Mouse (Mus musculus) inflammation-experienced regulatory T-cells, adult 6 months (primary cell): ENCODE measurements around the gene Phb. TPM values are rescaled to one million over a fixed set of nuclear protein-coding genes. Genes with fewer than 3 reads are reported as not detected.

Experiments used
- ATAC-seq: one replicate; pipeline ENCODE4 v1.8.0; 2017
- polyA plus RNA-seq, 3 experiments: library from polyadenylated mRNA; unstranded; fragments of 100-300 nt; shearing (Covaris generic); gene quantifications; one replicate each; pipeline ENCODE4 v1.2.1; 2017

The Phb gene
- polyA plus RNA-seq: 100 to 1,000 TPM; 114 to 161 (median 126) TPM

- peak; percentile 97 for ATAC-seq
Observed at GRCm38 (mm10) chr11:95666529-95667149, at the start of gene Phb. Gene Phb, plus strand, starts transcription at chr11:95666957.

GRCm38 (mm10) chr11:95617785-95618465 is 48.8 kb upstream of the Phb start:
- no peak for ATAC-seq

GRCm38 (mm10) chr11:95619081-95619480 is 47.7 kb upstream of the Phb start:
- no peak for ATAC-seq

GRCm38 (mm10) chr11:95619886-95620444 is 46.8 kb upstream of the Phb start:
- no peak for ATAC-seq

- ATAC-seq: no peak
Observed at GRCm38 (mm10) chr11:95621010-95621409, 45.7 kb upstream of the Phb start.

- ATAC-seq: no peak
Observed at GRCm38 (mm10) chr11:95621541-95622130, 45.1 kb upstream of the Phb start.

GRCm38 (mm10) chr11:95622426-95622825 is 44.3 kb upstream of the Phb start:
- ATAC-seq: no peak

GRCm38 (mm10) chr11:95630558-95630957 is 36.2 kb upstream of the Phb start:
- no peak for ATAC-seq

- ATAC-seq: no peak
Observed at GRCm38 (mm10) chr11:95631301-95631700, 35.5 kb upstream of the Phb start.

GRCm38 (mm10) chr11:95632474-95632873 is 34.3 kb upstream of the Phb start:
- ATAC-seq: no peak

GRCm38 (mm10) chr11:95633512-95634000 is 33.2 kb upstream of the Phb start:
- ATAC-seq: no peak

- no peak for ATAC-seq
Observed at GRCm38 (mm10) chr11:95635030-95635429, 31.7 kb upstream of the Phb start.

GRCm38 (mm10) chr11:95640751-95641150 is 26.0 kb upstream of the Phb start:
- ATAC-seq: no peak

GRCm38 (mm10) chr11:95642534-95643280 is 24.1 kb upstream of the Phb start:
- no peak for ATAC-seq

GRCm38 (mm10) chr11:95643856-95644255 is 22.9 kb upstream of the Phb start:
- ATAC-seq: no peak

- no peak for ATAC-seq
Observed at GRCm38 (mm10) chr11:95644381-95644780, 22.4 kb upstream of the Phb start.

GRCm38 (mm10) chr11:95645397-95646153 is 21.2 kb upstream of the Phb start:
- ATAC-seq: no peak

GRCm38 (mm10) chr11:95646154-95646490 is 20.6 kb upstream of the Phb start:
- no peak for ATAC-seq

- ATAC-seq: no peak
Observed at GRCm38 (mm10) chr11:95647791-95648190, 19.0 kb upstream of the Phb start.

GRCm38 (mm10) chr11:95648827-95649226 is 17.9 kb upstream of the Phb start:
- ATAC-seq: no peak

- no peak for ATAC-seq
Observed at GRCm38 (mm10) chr11:95649560-95649959, 17.2 kb upstream of the Phb start.

GRCm38 (mm10) chr11:95650001-95650400 is 16.8 kb upstream of the Phb start:
- no peak for ATAC-seq
